Mouse (Mus musculus) WW6 (cell line): ENCODE data around the gene Gm33543.

ENCODE experiments used
- DNase-seq: peaks from one replicate; pipeline ENCODE4 v3.0.0-alpha.2; 2013; ENCODE audit warnings: low read depth, low spot score

The Gm33543 gene

DNA sequence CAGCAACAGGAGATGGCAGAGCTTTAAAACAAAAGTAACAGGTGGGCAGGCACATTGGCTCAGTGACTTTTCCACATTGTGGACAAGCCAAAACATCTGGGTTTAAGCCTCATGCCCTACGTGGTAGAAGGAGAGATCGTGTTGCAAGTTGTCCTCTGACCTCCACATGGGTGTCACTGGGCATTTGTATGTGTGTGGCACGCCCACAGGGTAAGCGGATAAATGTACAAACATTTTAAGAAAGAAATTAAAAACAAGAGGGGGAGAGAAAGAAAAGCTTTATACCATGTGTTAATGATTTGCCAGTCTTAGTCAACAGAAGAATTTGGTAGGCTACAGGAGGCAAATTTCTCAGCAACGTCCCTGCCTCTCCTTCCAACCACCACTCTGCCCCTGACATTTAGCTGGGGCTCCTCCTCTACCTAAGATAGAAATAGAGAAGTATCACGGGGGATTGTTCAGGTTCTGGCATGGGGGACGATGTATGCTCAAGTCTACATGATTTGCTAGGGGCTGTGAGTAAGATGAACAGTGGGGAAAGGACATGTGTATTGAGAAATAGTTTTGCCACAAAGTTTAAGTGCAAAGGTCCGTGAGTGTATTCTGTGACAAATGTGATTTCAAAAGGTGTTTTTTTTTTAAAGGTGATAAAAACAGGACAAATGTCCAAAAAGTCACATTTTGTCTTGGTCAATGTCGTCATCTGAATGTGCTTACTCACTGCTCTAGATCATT is 6.0 kb downstream of the Gm33543 start:
- DNase-seq = no peak

DNA sequence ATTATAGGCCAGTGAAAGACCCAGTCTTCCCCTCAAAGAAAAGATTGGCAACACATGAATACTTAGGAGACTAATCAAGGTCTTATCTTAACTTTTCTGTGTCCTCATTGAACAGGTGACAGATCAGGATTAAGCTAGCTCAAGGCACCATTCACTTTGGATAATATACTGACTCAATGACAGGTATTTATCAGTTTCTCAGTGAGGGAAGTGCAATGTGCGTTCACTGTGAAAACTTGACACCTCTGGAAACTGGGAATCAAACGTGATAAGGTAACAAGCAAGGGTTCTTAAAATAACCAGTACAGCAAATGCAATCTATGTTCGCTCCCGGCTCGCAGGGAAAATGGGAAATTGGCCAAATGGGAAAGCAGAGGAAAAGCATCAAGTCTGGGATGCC is 11.8 kb downstream of the Gm33543 start:
- no peak for DNase-seq

GRCm38 (mm10) chr10:95829471-95829870 is 13.3 kb downstream of the Gm33543 start:
- no peak for DNase-seq

- DNase-seq = no peak
Observed at GRCm38 (mm10) chr10:95828374-95828773, 14.4 kb downstream of the Gm33543 start.

DNA sequence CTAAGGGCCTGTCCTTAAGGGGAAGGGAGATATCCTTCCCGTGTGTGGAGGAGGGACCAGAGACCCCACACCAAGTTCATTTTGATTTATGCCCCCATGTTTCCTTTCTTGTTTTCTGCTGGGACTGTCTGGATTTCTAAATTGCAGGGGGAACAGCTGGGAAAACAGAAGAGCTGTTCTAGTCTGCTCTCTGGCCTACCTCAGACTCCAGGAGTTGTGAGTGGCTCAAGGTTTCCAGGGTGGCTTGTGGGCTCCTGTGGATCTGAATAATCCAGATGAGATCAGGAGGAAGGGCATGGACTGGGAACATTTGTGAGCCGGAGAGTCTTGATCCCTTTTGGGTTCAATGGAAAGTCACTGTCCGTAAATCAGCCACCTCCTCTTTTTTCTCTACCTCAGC is 17.1 kb downstream of the Gm33543 start:
- no peak for DNase-seq

GRCm38 (mm10) chr10:95818506-95818905 is 24.2 kb downstream of the Gm33543 start:
- no peak for DNase-seq

DNA sequence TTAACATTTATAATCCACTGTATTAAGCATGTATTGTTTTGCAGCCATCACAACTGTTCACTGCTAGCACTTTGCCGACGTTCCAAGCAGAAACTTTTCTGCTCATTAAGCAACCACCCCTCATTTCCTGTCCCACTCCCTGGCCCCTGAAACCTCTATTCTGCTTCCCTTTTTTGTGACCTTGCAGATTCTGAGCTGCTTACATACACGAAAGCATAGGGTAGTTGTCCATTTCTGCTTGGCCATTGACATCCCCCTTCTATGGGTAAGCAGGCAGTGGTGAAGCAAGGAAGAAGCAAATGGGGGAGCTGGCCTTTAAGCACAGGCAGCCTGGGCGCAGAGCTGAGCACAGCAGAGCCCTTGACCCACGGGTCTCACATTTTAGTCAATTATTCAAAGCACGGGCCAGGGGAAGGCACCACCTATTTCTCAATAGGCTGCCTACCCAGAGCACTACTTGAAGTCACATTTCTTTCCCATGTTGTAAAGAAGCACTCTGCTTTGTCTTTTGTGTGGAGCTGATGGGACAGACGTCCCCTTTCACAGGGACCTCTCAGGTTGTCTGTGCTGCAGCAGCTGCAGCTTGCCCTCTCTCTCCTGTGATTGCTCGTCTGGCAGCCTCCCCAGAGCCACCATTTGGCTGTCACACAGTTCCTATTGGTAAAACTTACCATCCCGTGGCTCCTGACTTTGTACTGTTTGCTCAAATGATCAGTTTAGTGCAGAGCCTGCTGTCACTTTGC is 25.1 kb downstream of the Gm33543 start:
- DNase-seq = no peak

- DNase-seq = no peak
Observed at GRCm38 (mm10) chr10:95814351-95814750, 28.4 kb downstream of the Gm33543 start.

GRCm38 (mm10) chr10:95811869-95812268 is 30.9 kb downstream of the Gm33543 start:
- no peak for DNase-seq

- DNase-seq = no peak
Observed at GRCm38 (mm10) chr10:95801443-95801811, 41.3 kb downstream of the Gm33543 start.

DNA sequence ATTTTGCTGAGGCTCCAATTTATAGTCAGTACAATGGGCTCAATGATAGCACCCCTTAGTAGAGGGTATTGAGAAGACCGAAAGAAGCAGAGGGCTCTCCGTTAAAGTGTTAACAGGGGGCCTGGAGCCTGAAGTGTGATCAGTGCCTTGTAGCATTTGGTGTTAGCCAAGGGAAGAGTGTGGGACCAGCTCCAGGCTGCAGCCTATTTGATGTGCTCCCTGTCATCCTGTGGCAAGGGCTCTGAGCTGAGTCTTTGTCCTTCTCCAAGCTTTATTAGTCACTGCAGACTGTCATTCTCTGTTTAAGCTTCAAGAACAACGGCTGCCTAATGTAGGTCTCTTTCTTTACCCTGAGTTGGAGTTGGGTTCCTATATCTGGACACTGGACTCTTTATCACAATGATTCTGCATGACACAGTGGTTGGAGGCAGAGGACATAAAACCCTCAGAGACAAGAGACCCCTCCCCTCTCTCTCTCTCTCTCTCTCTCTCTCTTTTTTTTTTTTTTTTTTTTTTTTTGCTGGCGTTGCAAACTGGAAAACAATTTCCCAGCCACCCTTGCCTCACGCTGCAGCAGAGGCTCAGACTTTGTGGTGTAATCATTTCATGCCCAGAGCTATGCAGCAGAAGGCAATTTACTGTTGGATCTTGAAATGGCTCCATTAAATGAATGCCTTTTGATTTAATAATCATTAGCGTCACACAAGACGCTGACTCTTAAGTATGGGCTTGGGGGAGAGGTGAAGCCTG is 41.9 kb downstream of the Gm33543 start:
- no peak for DNase-seq

DNA sequence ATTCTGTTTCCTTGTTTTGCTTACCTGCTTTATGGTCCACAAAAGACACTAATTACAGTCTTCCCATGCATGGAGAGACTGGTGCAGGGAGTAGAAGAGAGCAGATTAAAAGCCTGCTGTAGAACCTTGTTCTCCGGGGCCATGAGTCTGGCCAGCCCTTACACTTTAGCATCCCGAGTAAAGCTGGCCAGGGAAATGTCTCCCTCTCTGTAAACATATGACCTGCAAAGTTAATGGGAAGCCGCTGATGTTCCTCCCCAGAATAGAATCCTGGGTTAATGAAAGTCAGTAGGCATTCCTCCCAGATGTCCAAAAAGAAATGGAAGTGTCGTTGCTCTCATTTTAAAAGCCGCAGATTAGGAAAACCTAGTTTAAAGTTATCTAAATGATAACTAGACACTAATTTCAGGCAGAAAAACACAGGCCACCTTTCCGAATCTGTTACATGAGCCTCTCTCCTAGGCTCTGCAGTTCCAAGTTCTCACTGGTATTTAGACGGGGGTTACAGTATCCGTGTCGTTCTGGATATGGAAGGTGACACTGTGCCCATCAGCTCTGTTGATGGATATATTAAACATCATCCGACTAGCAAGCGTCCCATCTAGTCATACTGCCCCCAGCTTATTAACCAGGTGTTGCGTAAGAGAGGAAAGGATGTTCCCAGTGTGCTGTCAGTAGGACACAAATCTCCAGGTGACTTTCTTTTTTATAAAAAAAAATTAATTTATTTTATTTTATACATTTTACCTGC is 44.9 kb downstream of the Gm33543 start:
- no peak for DNase-seq

- no peak for DNase-seq
Observed at GRCm38 (mm10) chr10:95795500-95795899, 47.2 kb downstream of the Gm33543 start.

GRCm38 (mm10) chr10:95794706-95795105 is 48.0 kb downstream of the Gm33543 start:
- no peak for DNase-seq

GRCm38 (mm10) chr10:95791427-95791804 is 51.3 kb downstream of the Gm33543 start:
- DNase-seq = no peak

- DNase-seq = no peak
Observed at GRCm38 (mm10) chr10:95790771-95791426, 51.8 kb downstream of the Gm33543 start.

- no peak for DNase-seq
Observed at GRCm38 (mm10) chr10:95787176-95787575, 55.6 kb downstream of the Gm33543 start.

DNA sequence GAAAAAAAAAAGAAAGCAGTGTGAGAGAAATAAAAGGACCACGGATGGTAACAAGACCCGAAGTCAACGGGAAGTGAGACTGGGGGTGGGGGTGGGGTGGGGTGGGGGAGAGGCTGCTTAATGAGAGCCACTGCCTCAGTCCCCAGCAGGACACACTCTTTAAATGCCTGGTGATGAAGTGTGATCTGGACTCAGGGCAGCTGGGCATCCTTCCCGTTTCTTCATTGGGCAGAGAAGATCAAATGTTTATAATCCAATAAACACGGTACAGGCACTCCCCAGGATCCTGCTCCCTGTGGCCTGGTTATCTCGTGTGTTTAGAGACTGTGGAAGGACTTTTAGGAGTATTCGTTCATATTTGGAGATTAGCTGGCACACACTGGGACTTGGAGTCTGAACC is 57.9 kb downstream of the Gm33543 start:
- DNase-seq = no peak

- no peak for DNase-seq
Observed at GRCm38 (mm10) chr10:95780881-95781600, 61.7 kb downstream of the Gm33543 start.

DNA sequence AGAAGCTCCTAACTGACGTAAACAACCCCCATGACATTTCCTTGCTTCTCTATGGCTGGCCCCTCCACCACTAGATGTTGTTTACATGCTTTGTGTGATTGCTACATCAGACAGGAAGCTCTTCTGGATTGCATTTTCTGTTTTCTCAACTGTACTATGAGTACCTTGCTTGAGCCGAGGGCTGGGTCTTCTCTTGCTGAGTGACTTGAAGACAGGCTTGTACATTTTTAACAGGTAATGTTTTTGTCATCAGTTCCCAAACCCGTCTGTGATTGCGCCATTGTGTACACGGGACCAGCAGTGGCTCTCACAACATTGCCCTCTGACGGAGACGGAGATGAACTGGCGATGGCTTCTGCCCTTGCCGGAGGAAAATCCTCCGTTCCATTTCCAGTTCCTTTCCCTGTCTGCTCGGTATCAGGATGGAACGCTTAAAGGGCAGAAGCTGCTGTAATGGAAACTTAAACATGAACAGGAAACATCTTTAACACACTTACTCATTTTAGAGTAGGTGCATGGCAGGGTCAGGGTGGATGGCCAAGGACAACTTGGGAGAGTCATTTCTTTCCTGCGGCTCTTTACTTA is 62.8 kb downstream of the Gm33543 start:
- DNase-seq = no peak
